In the genomic region with DNA sequence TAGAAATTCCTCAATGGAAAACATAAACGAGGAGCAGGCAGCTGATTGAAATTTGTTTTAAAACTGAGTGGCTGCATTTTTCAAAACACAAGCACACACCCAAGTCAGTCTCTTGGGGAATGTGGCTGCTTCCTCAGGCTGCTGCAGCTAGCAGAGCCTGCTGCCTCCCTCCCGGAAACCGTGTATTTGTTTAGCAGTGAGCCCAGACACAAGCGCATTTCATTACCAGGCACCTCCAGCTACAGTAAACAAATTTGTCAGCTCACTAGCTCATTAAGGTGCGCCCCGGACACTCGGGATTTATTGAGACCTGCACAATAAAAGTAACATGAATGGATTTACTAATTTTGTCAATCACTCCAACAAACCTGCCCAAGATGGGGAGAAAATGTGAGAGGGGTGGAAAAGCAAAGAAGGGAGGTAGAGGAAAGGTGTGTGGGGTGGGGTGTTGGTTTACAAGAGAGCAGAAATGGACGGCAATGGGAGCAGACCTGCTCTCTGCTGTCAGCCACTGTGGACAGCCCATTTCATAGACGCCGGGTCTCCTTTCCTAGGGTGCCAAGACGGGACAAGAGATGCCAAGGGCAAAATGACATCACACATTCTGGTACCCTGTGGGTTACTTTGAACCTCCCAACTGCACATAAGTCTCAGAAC, we compare ENCODE assay signal across 8 mouse cellular contexts.
DNase-seq lines count a peak whose midpoint lies in the region; ATAC-seq and TF ChIP-seq lines count a peak whose summit lies in the region.

No protein-coding gene starts in this region.

- no peak for DNase-seq in cerebellum, adult 2 months
- no peak for DNase-seq in cerebellum, adult 11-12 months
- peak; percentile 61 for DNase-seq in embryo, embryonic 10.5 days (ENCODE audit: low spot score)
- DNase-seq in kidney, adult 18-20 months, result peak; percentile 50
- peak; percentile 43 for DNase-seq in lung, postnatal 14 days
- DNase-seq in thymus, postnatal 36 days, result no peak
- DNase-seq in thymus, postnatal 4 days, result no peak

- no peak for TF ChIP-seq POLR2A in cerebellum, adult 2 months (IDR thresholded peaks at IDR 0.05; ENCODE audit: borderline replicate concordance, insufficient read depth, low read length)

- peak overlapping the region; percentile 11; the same call in 1 of the 2 replicates for H3K27ac ChIP-seq in cerebellum, adult 2 months (ENCODE audit: insufficient read depth, low read length)

- no peaks in the 10 kb centered on the region for H3K27me3 ChIP-seq in cerebellum, adult 2 months (ENCODE audit: control insufficient read depth, insufficient read depth, low read length)

- peaks cover 6% of the 10 kb centered on the region; the same call in 1 of the 2 replicates for H3K4me1 ChIP-seq in cerebellum, adult 2 months (ENCODE audit: control insufficient read depth, insufficient read depth, low read length)

- 71% methylated on average over 11 of the region's 11 CpGs for WGBS in cerebellum, adult 2 months

- no peak for TF ChIP-seq CTCF in cerebellum, adult 2 months (IDR thresholded peaks at IDR 0.05; ENCODE audit: borderline replicate concordance, insufficient read depth, low read depth, low read length)

- H3K4me3 ChIP-seq in cerebellum, adult 2 months (replicated peaks; ENCODE audit: insufficient read depth, low read depth, low read length), result no peak overlapping the region

- no peak for ATAC-seq in activated CD4-positive, CD25-positive, alpha-beta regulatory T cell, adult 4 months

Comparison
In these comparisons a context has a peak if more than half of its experiments do, and no peak if none do; other contexts are left out.
1. DNase-seq: peak in embryo, embryonic 10.5 days (single experiment), kidney, adult 18-20 months (single experiment) and lung, postnatal 14 days (single experiment); none in cerebellum, adult 2 months (0 of 2), cerebellum, adult 11-12 months (single experiment), thymus, postnatal 36 days (0 of 2) and thymus, postnatal 4 days (single experiment).